Mouse (Mus musculus) embryonic fibroblast, embryonic 13.5 days (primary cell): ENCODE data around the gene Gm5485.

Source experiments
- CTCF ChIP-seq: IDR thresholded peaks from 2 replicates; pipeline ENCODE4 v1.5.1; 2011; ENCODE audit warnings: mild to moderate bottlenecking, control low read depth, low read length, moderate library complexity, borderline replicate concordance; ENCODE audit not compliant: insufficient read depth
- POLR2A ChIP-seq: IDR thresholded peaks from 2 replicates; pipeline ENCODE4 v1.6.1; 2011; ENCODE audit warnings: low read depth, mild to moderate bottlenecking, control low read depth, low read length, moderate library complexity

- no peak for TF ChIP-seq POLR2A
- TF ChIP-seq CTCF = no peak
Measured at GRCm38 (mm10) chr16:48405674-48406403, 6.4 kb downstream of the Gm5485 start.
